Mouse (Mus musculus) left cerebral cortex, postnatal 25 days (tissue): ENCODE measurements around the gene Ntrk3. TPM values are rescaled to one million over a fixed set of nuclear protein-coding genes. Genes with fewer than 3 reads are reported as not detected.

Experiments
- DNase-seq, 2 experiments: peaks; one replicate each; pipeline ENCODE4 v3.0.0; 2022; ENCODE audit warnings: low spot score in 2 of 2, mixed read lengths in 1 of 2
- intact Hi-C: fragments of 180-260 bp; cut with DNase I; formaldehyde crosslinking; loops from one replicate; pipeline ENCODE4 v1.15.1; 2025
- total RNA-seq, 2 experiments: library from RNA; stranded (reverse); gene quantifications; 2 replicates each; pipeline ENCODE4 v1.2.3; 2021

The Ntrk3 gene
- total RNA-seq, 2 experiments from 2014 or later = 149 to 159 TPM

- DNase-seq = peak; percentile 72 to 76
- intact Hi-C loops = no loop called here
Measured at GRCm38 (mm10) chr7:78568411-78569254, 169.2 kb downstream of the Ntrk3 start.

- peak in 1 of 2 experiments; percentile 32 for DNase-seq
- intact Hi-C loops = no loop called here
Measured at GRCm38 (mm10) chr7:78566617-78567016, 171.2 kb downstream of the Ntrk3 start.

- intact Hi-C loops = no loop called here
- DNase-seq = no peak
Measured at GRCm38 (mm10) chr7:78565386-78565785, 172.4 kb downstream of the Ntrk3 start.

GRCm38 (mm10) chr7:78558503-78558902 is 179.3 kb downstream of the Ntrk3 start:
- peak in 1 of 2 experiments; percentile 59 for DNase-seq
- intact Hi-C loops = no loop called here

- intact Hi-C loops = no loop called here
- DNase-seq = no peak
Measured at GRCm38 (mm10) chr7:78555532-78555931, 182.3 kb downstream of the Ntrk3 start.

GRCm38 (mm10) chr7:78549461-78549860 is 188.4 kb downstream of the Ntrk3 start:
- intact Hi-C loops = no loop called here
- peak in 1 of 2 experiments; percentile 25 for DNase-seq

- no peak for DNase-seq
- intact Hi-C loops = no loop called here
Measured at GRCm38 (mm10) chr7:78548721-78549120, 189.1 kb downstream of the Ntrk3 start.

GRCm38 (mm10) chr7:78546551-78546950 is 191.3 kb downstream of the Ntrk3 start:
- no peak for DNase-seq
- intact Hi-C loops = no loop called here

GRCm38 (mm10) chr7:78542468-78542867 is 195.3 kb downstream of the Ntrk3 start:
- intact Hi-C loops = no loop called here
- no peak for DNase-seq

GRCm38 (mm10) chr7:78530286-78530685 is 207.5 kb downstream of the Ntrk3 start:
- no peak for DNase-seq
- intact Hi-C loops = no loop called here

- intact Hi-C loops = no loop called here
- DNase-seq = no peak
Measured at GRCm38 (mm10) chr7:78528008-78528407, 209.8 kb downstream of the Ntrk3 start.

GRCm38 (mm10) chr7:78527564-78527963 is 210.2 kb downstream of the Ntrk3 start:
- intact Hi-C loops = no loop called here
- DNase-seq = no peak

GRCm38 (mm10) chr7:78520243-78520927 is 217.4 kb downstream of the Ntrk3 start:
- intact Hi-C loops = no loop called here
- peak in 1 of 2 experiments; percentile 71 for DNase-seq

- no peak for DNase-seq
- intact Hi-C loops = no loop called here
Measured at GRCm38 (mm10) chr7:78519689-78520088, 218.1 kb downstream of the Ntrk3 start.

GRCm38 (mm10) chr7:78518760-78519363 is 218.9 kb downstream of the Ntrk3 start:
- DNase-seq = no peak
- intact Hi-C loops = no loop called here

GRCm38 (mm10) chr7:78515042-78515609 is 222.7 kb downstream of the Ntrk3 start:
- intact Hi-C loops = no loop called here
- no peak for DNase-seq

GRCm38 (mm10) chr7:78507032-78507611 is 230.7 kb downstream of the Ntrk3 start:
- no peak for DNase-seq
- intact Hi-C loops = no loop called here

- peak in 1 of 2 experiments; percentile 38 for DNase-seq
- intact Hi-C loops = loop anchor here (5.0 kb wide), 1 partner anchor 76 kb away; no protein-coding TSS in a partner anchor
Measured at GRCm38 (mm10) chr7:78500863-78501262, 236.9 kb downstream of the Ntrk3 start.

GRCm38 (mm10) chr7:78499970-78500369 is 237.8 kb downstream of the Ntrk3 start:
- intact Hi-C loops = loop anchor here (5.0 kb wide), 1 partner anchor 77 kb away; no protein-coding TSS in a partner anchor
- DNase-seq = peak in 1 of 2 experiments; percentile 35

GRCm38 (mm10) chr7:78498356-78498755 is 239.5 kb downstream of the Ntrk3 start:
- intact Hi-C loops = no loop called here
- peak; percentile 28 to 77 for DNase-seq
